Mouse (Mus musculus) small intestine, adult 2 months (tissue): ENCODE results near the gene Cfap74.

Experiments
- CTCF ChIP-seq: fragments of 200-500 bp; IDR thresholded peaks from 2 replicates; pipeline ENCODE4 v1.5.1; 2012; ENCODE audit warnings: low read depth, mild to moderate bottlenecking, control low read depth, inconsistent platforms, low read length, moderate library complexity, mixed read lengths; ENCODE audit not compliant: insufficient replicate concordance, insufficient read length; ENCODE audit errors: extremely low read depth
- POLR2A ChIP-seq: fragments of 200-500 bp; IDR thresholded peaks from 2 replicates; pipeline ENCODE4 v1.6.1; 2012; ENCODE audit warnings: low read depth, mild to moderate bottlenecking, control low read depth, inconsistent platforms, low read length, moderate library complexity

GRCm38 (mm10) chr4:155470263-155470953, 61.4 kb downstream of the Cfap74 start:
- TF ChIP-seq CTCF (no peak), POLR2A (no peak)
